Mouse (Mus musculus) megakaryocyte-erythroid progenitor cell, adult 5-6 weeks (primary cell): ENCODE data around the gene Clba1. TPM values are rescaled to one million over a fixed set of nuclear protein-coding genes. Genes with fewer than 3 reads are reported as not detected.

Experiments used
- ATAC-seq: replicated peaks from 2 replicates; pipeline ENCODE4 v1.8.0; 2016; ENCODE audit warnings: mild to moderate bottlenecking, inconsistent platforms; ENCODE audit not compliant: severe bottlenecking, poor library complexity, low FRiP score, low TSS enrichment
- total RNA-seq, 2 experiments: library from RNA; stranded (forward) in 1 of 2; stranded (reverse) in 1 of 2; fragments of 200-1000, 215-1000 nt in 1 of 2; fragments of >200 nt in 1 of 2; fragmentation: Nextera tagmentation in 1 of 2; gene quantifications; 2 replicates each; pipeline ENCODE4 v1.2.3; 2014 to 2017

The Clba1 gene
- total RNA-seq, 2 experiments from 2014 or later = 0.74 TPM; not detected in 1

DNA sequence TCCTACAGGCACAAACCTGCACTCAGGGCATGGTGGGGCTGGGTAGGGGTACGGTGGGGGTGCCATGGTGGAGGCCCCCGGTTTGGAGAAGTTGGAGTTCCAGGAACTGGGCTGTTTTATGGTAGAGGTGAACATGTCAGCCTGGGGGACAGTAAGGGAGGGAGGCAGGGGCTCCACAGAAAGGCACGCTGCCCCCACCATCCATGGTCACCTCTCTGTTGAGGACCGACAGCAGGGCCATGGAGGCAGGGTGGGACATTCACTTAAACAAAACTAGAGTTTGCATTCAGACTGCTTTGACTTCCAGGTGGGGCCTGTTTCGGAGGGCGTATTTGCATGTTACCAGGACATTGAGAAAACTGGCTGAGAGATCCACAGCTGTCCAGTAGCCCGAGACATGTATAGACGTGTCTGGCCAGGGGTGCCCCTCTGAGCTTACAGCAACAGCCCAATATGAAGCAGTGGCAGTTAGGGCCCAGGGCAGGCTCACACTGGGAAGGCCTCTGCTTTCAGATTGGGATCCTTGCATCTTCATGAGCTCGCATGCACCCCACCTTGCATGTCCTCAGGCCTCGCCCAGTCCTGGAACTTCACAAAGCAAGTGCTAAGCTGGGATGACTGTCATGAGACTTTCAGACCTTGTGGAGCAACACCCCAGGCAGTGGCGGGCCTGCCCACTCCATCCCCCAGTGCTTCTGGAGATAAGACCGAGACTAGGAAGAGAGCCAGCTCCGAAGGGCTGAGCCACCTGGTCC lies 15.0 kb upstream of the Clba1 start:
- peak; percentile 92 for ATAC-seq

DNA sequence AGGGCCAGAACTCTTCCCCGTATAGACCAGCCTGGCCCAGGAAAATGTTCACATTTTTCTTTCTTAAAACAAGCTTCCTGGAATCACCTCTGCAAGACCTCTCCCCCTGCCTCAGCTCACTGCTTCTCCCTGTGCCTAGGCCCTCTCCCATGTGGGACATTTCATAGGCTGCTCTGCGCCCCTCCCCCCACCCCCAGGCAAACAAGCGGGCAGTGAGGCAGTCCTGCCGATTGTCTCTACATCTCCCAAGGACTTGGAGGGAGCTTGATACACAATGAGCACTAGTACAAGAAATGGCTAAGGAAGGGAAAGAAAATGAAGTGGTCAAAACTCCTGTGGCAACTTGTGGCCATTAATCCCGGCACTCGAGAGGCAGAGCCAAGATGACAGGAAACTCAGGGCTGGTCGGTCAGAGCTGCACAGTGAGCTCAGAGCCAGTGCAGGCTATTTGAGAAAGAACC lies 14.4 kb upstream of the Clba1 start:
- ATAC-seq = no peak

DNA sequence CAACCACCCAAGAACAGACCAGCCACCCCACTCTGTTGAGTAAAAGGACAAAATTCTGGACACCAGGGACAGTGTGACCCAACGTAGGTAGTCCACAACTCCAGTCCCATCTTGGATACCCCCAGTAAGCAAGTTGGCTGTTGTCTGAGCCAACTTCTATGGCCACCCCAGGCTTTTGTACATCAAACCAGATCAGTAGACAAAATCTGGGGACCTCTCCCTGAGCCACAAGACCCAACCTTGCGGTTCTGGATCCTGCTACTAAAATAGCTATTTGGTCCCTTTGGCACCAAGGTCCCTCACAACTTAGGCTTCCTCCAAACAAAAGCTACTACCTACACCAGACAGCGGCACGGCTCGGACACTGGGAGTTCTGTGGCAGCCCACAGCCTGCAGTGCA lies 13.7 kb upstream of the Clba1 start:
- ATAC-seq = no peak

DNA sequence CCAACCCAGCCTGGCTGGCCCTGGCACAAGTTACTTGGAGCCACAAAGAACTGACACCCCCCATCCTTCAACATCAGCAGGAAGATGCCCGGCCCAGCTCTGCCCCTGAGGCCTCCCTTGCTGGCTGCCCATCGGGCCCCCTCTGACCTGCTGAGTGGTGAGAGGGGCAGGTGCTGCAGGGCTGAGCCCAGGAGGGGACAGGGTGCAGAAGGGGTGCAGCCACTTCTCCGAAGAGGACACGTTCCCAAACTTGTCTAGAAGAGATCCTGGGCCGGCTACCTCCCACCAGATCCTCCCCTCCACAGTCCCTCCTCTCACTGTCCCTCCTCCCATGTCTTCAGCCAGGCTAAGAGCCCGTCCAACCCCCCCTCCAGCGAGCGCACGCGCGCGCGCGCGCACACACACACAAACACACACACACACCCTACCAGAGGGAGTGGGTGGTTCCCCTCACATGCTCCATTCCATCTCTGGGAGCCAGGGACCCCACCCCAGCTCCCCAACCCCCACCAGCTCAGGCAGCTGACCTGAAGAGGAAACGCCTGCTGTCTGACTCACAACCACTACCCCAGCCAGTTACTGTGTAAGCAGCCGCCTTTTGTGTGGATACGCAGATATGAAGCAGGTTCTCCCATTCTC lies 13.2 kb upstream of the Clba1 start:
- no peak for ATAC-seq

DNA sequence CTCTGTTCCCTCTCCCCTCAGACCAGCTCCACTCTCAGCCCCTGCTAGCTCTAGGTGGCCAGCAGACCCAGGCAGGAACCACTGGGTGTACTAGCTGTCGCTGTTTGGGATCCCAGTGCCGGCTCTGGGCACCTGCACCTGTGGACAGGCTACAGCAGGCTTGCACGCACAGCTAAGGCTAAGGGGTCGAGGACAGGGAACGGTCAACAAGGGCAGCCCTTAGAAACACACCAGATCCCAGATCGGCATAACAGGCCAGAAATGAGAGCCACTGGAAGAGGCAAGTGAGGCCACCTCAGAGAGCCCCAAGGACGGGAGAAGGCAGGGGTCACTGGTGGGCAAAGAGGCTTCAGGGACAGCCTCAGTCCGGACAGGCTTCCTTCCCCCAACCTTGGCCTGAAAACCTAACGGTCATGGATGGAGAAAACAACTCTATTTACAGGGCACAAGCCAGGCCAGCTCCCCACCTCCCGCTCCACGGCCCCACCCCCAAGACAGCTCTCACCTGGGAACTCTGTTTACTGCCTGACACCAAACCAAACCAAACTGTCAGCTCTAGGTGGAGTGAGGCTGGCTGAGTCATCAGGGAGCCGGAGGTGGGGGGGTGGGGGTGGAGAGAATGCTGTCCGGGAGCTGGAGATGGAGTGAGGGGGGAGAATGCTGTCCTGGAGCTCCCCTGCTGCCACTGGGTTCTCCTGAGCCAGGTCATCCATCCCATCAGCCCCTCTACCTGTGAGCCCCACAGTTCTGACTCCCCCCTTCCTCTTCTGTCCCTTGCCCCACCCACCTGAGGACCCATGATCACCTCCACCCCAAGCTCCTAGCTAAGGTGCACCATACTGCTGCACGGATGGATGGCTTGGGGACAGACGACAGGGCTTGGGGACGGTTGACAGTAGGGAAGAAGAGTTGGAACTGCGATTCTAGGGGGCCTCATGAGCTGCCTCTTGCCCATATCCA lies 11.9 kb upstream of the Clba1 start:
- ATAC-seq = no peak

DNA sequence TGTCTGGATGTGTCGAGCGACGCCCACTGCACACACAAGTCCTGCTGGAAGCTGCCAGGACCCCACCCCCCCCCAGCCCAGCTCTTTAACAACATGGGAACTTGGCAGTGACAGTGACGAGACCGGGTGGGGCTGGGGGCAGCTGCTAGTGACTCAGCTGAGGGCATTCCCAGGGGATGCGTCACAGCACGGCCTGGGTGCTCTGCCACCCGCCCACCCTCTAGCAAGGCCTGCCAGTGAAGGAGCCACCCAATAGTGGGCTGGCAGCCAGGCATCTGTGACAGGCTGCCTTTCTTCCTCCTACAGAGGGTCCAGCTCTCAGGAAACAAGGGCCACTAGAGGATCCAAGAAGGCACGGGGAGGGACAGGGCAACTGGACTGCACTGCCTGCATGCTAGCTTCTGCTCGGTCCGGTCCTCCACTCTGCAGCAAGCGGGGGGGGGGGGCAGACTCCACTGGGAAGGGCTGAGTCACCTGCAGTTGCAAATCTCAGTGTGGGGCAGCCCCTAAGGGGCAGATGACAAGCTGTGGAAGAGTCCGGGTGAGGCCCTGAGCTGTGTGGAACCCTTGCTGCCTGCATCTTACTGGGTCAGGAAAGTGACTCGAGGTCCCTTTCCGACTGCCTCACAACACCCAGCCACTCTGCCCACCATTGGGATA lies 10.9 kb upstream of the Clba1 start:
- no peak for ATAC-seq

DNA sequence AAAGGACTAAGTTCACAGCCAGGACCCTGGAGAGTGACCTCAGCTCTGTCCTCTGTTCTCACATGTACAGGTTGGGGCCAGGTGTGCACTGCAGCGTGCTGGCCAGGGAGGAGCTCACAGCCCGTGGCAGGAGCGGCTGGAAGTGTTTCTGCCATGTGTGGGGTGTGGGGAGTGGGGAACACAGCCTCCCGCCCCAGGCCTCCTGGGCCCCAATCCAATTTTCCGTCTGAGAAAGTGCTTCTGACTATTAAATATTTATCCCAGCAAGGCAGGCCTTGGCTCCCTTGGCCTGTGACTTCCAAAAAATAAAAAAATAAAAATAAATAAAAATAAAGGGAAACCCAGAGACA lies 10.4 kb upstream of the Clba1 start:
- no peak for ATAC-seq

DNA sequence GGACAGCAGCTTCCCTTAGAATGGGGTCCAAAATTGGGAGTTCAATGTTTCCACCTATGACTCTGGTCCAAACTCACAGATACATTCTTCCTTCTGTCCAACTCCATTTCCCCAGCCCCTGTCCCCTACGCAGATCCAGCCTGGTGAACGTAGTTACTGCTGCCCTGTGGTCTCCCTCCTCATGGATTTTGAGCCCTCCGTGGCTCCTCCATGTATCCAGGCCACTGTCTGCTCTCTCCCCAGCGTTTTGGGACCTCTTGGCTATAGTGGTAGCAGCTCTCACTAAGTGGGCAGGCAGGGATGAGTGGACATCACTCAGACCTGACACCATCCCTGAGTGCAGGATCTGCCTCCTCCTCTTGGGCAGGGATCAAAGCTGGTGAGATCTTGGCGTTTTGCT lies 10.0 kb upstream of the Clba1 start:
- no peak for ATAC-seq

DNA sequence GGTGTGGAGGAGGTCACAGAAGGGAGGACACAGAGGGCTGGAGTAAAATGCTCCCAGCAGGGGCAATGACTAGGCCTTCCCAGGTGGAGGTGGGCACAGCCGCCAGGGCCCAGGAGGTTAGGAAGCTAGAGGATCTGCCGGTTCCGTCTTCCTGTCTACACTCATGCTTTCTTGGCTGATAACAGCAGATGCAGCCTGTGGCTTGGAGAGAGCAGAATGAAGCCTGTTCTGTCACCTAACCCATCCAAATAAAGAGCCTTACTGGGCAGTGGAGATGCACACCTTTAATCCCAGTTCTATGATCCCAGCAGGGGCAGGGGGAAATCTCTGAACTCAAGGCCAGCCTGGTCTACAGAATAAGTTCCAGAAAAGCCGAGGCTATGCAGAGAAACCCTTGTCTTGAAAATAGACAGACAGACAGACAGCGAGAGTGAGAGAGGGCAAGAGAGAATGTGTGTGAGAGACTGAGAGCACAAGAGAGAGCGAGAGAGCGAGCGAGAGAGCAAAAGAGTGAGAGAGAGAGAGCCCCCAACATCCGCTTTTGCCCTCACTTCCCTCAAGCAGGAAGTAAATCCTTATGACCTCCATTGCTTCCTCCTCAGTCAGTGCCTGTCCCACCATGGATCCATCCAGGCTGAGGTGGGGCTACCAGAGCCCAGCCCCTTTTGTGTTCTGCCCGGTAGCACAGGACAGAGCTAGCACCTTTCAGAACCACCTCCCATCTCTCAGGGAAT lies 9.3 kb upstream of the Clba1 start:
- ATAC-seq = no peak

DNA sequence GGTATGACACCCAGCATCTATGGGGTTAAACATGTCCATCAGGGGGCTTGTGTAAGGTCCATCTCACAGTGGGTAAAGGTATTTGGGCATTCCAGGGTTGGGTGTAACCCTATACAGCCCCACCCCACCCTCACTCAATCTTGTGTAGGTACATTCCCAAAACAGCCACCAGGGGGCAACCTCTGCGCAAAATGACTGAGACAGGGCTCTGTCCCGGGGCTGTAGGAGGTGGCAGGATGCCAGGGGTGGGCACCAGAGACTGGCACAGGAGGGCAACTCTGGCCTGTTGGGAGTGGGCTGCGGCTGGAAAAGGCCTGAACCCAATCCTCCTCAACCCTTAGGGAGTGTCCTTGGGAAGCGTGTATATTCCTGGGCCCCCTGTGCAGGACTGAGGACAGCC lies 8.3 kb upstream of the Clba1 start:
- peak; percentile 64 for ATAC-seq

DNA sequence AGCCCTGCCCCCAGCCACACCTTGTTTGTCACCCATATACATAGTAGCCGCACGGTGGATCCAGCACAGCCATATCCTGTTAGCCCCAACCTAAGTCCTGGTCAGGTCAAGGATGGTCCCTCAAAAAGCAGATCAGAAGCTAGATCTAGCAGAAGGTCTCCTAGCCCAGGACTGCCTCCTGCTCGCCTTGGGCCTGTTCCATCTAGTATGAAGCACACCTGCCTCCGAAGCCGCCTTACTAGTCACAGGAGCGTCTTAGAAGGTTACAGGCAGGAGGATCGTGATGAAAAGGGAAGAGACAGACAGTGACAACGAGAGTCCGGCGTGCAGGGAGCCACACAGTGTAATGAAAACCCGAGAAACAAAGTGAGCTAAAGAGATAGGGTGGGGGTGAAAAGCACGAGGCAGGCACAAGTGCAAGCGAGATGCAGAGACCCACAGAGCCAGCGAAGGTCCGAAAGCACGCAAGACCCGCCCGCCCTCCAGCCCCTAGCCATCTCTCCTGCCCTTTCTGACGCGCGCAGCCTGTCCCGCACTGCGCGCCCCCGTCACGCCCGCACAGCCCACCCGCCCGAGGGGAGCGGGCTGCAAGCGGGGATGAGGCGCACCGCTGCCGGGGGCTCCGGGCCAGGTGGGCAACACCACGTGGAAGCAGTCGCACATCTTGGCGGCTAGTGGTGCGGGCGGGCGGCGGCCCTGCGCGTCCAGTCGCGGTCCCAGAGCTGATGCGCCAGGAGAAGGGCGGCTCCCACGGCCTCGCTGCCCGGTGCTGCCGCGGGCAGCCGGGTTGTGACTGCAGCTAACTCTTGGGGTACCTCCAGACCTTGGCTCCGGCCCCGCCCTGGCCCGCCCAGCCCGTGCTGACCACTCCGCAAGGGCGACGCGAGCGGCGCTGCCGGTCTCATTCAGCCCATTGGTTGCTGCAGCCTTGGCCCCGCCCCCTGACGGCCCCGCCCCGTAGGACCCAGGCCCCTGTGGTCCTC lies 6.6 kb upstream of the Clba1 start, which contains the start of gene Ahnak2:
Gene Ahnak2, minus strand, starts transcription at position 794 of the 983 bp plus-strand sequence.
- no peak for ATAC-seq

DNA sequence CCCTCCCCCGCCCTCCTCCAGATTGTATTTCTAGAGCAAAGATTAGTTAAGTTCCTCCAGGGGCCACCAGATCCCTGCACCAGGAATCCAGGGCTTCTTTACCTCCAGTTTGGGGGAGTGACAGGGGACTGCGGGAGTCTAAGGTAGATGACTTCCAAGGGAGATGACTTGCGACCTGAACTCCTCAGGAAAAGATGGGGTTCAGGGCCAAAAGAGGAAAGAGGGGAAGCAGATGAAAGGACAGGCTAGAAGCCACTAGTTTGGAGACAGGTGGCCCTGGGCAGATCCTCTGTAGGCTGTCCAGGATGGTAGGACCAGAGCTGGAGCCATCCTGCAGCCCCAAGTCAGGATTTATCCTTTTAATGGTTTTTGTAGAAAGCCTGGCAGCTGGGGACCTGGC lies 5.8 kb upstream of the Clba1 start:
- ATAC-seq = no peak

DNA sequence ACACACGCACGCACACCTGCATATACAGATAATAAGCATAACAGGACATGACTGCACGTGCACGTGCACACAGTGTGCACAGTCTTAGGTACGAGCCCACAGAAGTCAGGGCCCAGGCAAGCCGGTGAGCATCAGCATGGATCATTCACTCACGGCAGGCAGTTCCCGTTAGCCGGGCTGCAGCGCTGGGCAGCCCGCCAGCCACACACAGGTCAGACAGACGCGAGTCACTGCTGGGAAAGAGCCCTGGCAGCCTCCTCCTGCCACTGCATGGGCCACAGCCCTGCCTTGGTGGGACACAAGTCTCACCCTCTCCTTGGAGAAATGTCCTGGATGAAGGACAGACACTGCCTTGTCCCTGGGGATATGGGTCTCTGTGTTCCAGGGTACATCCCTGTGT lies 4.7 kb upstream of the Clba1 start:
- ATAC-seq = no peak

DNA sequence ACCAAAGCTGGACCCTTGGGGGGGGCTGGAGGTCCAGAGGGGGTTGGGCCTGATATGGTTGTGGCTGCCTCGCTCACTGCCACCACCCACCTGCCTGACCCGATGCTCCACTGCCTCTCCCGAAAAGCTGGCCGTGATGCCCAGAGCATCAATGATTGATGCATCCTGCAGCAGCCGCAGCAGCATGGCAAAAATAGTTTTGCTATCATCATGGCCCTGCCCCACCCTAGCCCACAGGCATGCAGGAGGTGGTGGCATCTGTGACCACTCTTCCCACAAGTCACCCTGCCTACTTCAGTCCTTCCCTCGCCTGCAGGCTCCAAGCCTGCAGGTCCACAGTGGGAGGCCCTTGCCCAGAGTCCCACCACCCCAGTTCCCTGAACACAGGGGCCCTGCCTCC lies 2.7 kb upstream of the Clba1 start:
- ATAC-seq = 0 out of 2 replicates have a peak, but pooled peaks have one; percentile 4

DNA sequence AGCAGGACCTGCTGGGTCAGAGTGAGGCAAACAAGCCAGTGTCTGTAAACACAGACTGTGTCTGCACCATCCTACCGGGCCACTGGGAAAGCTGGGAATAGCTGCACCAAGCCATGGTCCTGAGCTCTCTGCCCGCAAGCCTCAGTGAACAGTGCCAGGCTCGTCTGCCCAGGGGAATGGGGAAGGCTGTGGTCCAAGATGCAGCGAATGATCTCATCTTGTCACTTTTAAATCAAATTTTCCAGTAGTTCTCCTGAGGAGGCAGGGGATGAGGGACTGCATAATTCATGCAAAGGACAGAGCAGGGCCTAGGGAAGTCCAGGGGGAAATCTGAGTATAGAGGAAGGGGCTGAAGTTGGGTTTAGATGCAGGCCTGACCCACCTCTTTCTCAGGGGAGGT lies 941 bp upstream of the Clba1 start:
- ATAC-seq = no peak

DNA sequence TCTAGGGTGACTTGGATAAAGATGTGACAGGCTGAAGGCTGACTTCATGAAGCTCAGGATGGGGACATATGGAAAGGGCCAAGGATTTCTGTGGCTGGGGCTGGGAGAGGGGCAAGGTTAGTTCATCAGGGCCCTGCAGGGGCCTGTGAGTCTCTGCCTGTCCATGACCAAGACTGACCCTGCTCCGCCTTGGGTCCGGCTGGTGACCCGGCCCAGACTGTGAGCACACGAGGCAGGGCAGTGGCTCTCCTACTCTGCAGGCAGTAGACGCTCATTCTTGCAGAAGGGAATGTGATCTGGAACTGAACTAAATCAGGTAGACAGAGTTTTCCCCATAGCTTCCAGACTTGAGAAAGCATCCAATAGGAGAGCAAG lies 538 bp upstream of the Clba1 start:
- ATAC-seq = no peak

DNA sequence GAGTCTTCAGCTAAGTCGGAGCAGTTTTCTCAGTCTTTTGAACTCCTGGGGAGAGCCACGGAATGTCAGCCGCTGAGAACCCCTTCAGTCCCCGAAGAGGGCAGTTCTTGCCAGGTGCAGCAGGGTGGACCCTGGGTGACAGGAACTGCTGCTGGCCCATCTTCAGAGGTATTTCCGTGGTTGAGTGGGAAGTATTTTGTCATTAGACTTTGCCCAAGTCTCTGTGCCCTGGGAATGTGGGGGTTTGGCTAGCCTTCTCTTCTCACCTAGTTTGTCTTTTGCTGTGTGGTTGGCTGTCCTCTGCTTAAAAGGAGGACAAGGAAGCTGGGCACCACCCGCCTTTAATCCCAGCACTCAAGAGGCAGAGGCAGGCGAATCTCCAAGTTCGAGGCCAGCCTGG lies 904 bp downstream of the Clba1 start:
- no peak for ATAC-seq
